In genomic region chr5:144724926-144725325, GRCm38 (mm10) we compare ENCODE assay signal across 27 mouse cellular contexts. TPM values are rescaled to one million over a fixed set of nuclear protein-coding genes. Genes with fewer than 3 reads are reported as not detected.
DNase-seq lines count a peak whose midpoint lies in the region; ATAC-seq lines count a peak whose summit lies in the region.
"Had no signal": no experiment of that assay in that cellular context is flagged by ENCODE, and none has a peak within 500 bp of the region (broad histone marks: within the 10 kb centered on the region; RNA-seq: fewer than 3 reads in every experiment).

No protein-coding gene starts in this region.

- H3K4me2 ChIP-seq in forebrain, embryonic 12.5 days: no peak overlapping the region
- H3K4me2 ChIP-seq: heart, embryonic 13.5 days; limb, embryonic 12.5 days; liver, embryonic 11.5 days; midbrain, embryonic 12.5 days; neural tube, embryonic 13.5 days had no signal

- H3K9ac ChIP-seq in forebrain, embryonic 12.5 days: no peak overlapping the region
- H3K9ac ChIP-seq: heart, embryonic 13.5 days; limb, embryonic 12.5 days; liver, postnatal 0 days; midbrain, embryonic 12.5 days; neural tube, embryonic 13.5 days had no signal

- no peak overlapping the region for H3K4me3 ChIP-seq in forebrain, embryonic 12.5 days (replicated peaks)
- H3K4me3 ChIP-seq: heart, adult 2 months; heart, embryonic 13.5 days; limb, embryonic 12.5 days; midbrain, embryonic 12.5 days; myocyte; neural tube, embryonic 13.5 days had no signal

- peak; percentile 70 for ATAC-seq in forebrain, embryonic 12.5 days (ENCODE audit: low FRiP score)
- ATAC-seq: hindbrain, postnatal 0 days; intestine, embryonic 16.5 days; liver, postnatal 0 days had no signal

- H3K36me3 ChIP-seq in forebrain, embryonic 12.5 days (replicated peaks): no peaks in the 10 kb centered on the region
- H3K36me3 ChIP-seq: heart, embryonic 13.5 days; limb, embryonic 12.5 days; midbrain, embryonic 12.5 days; neural tube, embryonic 13.5 days had no signal

- peaks cover 24% of the 10 kb centered on the region for H3K27me3 ChIP-seq in forebrain, embryonic 12.5 days

- H3K9me3 ChIP-seq in forebrain, embryonic 12.5 days: no peaks in the 10 kb centered on the region
- H3K9me3 ChIP-seq: heart, embryonic 13.5 days; limb, embryonic 12.5 days; midbrain, embryonic 12.5 days; neural tube, embryonic 13.5 days had no signal

- 8% methylated on average over 2 of the region's 2 CpGs for WGBS in forebrain, embryonic 12.5 days

- 0 out of 2 replicates have a peak overlapping the region, but pooled peaks have one; percentile 9 for H3K27ac ChIP-seq in forebrain, embryonic 12.5 days
- H3K27ac ChIP-seq: heart, adult 2 months; heart, embryonic 13.5 days; hindbrain, postnatal 0 days; limb, embryonic 12.5 days; midbrain, embryonic 12.5 days; neural tube, embryonic 13.5 days; stomach, postnatal 0 days had no signal

- H3K4me1 ChIP-seq in forebrain, embryonic 12.5 days: peaks cover 19% of the 10 kb centered on the region
- H3K4me1 ChIP-seq: heart, embryonic 13.5 days; limb, embryonic 12.5 days; neural tube, embryonic 13.5 days had no signal

- DNase-seq in embryo, embryonic 11 days: peak; percentile 36
- DNase-seq in embryo, embryonic 10.5 days (ENCODE audit: low spot score): no peak
- DNase-seq in right cerebral cortex, postnatal 10 days (ENCODE audit: low spot score in 2 of 2): peak; percentile 45 to 49
- no peak for DNase-seq in right cerebral cortex, adult 18-20 months
- no peak for DNase-seq in spleen, adult 18-20 months
- no peak for DNase-seq in right cerebral cortex, postnatal 25 days
- no peak for DNase-seq in layer of hippocampus, postnatal 36 days
- DNase-seq: adrenal gland, postnatal 10 days; cerebellum, adult 9-10 months; gastrocnemius, postnatal 36 days; heart, adult 2 months; kidney, adult 9 months; kidney, postnatal 14 days; liver, postnatal 0 days; lung, postnatal 10 days; retina, postnatal 1 day; thymus, adult 2 months had no signal

RNA-seq across cellular contexts. Expression of gene Tmem130, which starts 36.7 kb away (rescaled TPM):
- 48.1 and 56.0 TPM in 2 replicates for polyA plus RNA-seq in forebrain, embryonic 12.5 days (2016; fragmentation: Nextera tagmentation; extraction: Ambion mirVana)
- 100 to 1,000 TPM; 126 to 139 TPM for total RNA-seq in layer of hippocampus, postnatal 36 days (2021)
- total RNA-seq: gastrocnemius, postnatal 36 days had no signal

RNA-seq across cellular contexts. Expression of gene Trrap, which starts 42.6 kb away (rescaled TPM):
- 100 and 107 TPM in 2 replicates for polyA plus RNA-seq in forebrain, embryonic 12.5 days (2016; fragmentation: Nextera tagmentation; extraction: Ambion mirVana)
- 100 to 1,000 TPM; 160 to 181 TPM for total RNA-seq in layer of hippocampus, postnatal 36 days (2021)

Comparison
In these comparisons a context has a peak if more than half of its experiments do, and no peak if none do; other contexts are left out.
1. DNase-seq: peak in embryo, embryonic 11 days (single experiment) and right cerebral cortex, postnatal 10 days (2 of 2); none in embryo, embryonic 10.5 days (single experiment), right cerebral cortex, adult 18-20 months (single experiment), spleen, adult 18-20 months (0 of 2), right cerebral cortex, postnatal 25 days (single experiment) and layer of hippocampus, postnatal 36 days (0 of 2).